Mouse (Mus musculus) ES-E14 (cell line): ENCODE measurements around the gene Serpina6. TPM values are rescaled to one million over a fixed set of nuclear protein-coding genes. Genes with fewer than 3 reads are reported as not detected.

Source experiments
- DNase-seq: peaks from one replicate; pipeline ENCODE4 v3.0.0-alpha.2; 2013; ENCODE audit warnings: low read depth, low spot score
- H3K27ac ChIP-seq: 2 replicates; pipeline ENCODE4 v1.5.1; 2012; ENCODE audit warnings: low read depth, mild to moderate bottlenecking, low read length, moderate library complexity, mixed read lengths; ENCODE audit not compliant: poor library complexity, insufficient read depth, severe bottlenecking
- H3K36me3 ChIP-seq: 2 replicates; pipeline ENCODE4 v1.6.1; 2012; ENCODE audit warnings: mild to moderate bottlenecking, low read length, moderate library complexity, mixed read lengths; ENCODE audit not compliant: control insufficient read depth, poor library complexity, insufficient read depth, severe bottlenecking
- H3K4me1 ChIP-seq, 2 experiments: fragments of 150-350 bp in 1 of 2; sonication (generic) in 1 of 2; 2 replicates each; pipeline ENCODE4 v1.6.1; 2012; ENCODE audit warnings: low read length in 2 of 2, mild to moderate bottlenecking in 1 of 2, mixed read lengths in 1 of 2; ENCODE audit not compliant: control insufficient read depth in 2 of 2, insufficient read depth in 2 of 2, poor library complexity in 1 of 2
- H3K4me3 ChIP-seq, 2 experiments: fragments of 150-350 bp in 1 of 2; sonication (generic) in 1 of 2; 2 replicates each; pipeline ENCODE4 v1.5.1; 2012; ENCODE audit warnings: low read length in 2 of 2, low read depth in 1 of 2, mild to moderate bottlenecking in 1 of 2, mixed read lengths in 1 of 2; ENCODE audit not compliant: insufficient read depth in 1 of 2, poor library complexity in 1 of 2, severe bottlenecking in 1 of 2
- H3K9ac ChIP-seq: 2 replicates; pipeline ENCODE4 v1.6.1; 2012; ENCODE audit warnings: low read depth, mild to moderate bottlenecking, low read length, mixed read lengths; ENCODE audit not compliant: poor library complexity, insufficient read depth, severe bottlenecking
- H3K9me3 ChIP-seq: fragments of 150-350 bp; sonication (generic); 2 replicates; pipeline ENCODE4 v1.6.1; 2012; ENCODE audit warnings: low read depth, mild to moderate bottlenecking, low read length; ENCODE audit not compliant: control insufficient read depth, insufficient read depth
- CHD2 ChIP-seq: IDR thresholded peaks from 2 replicates; pipeline ENCODE4 v1.6.1; 2014; ENCODE audit warnings: mild to moderate bottlenecking, low read depth, low read length, inconsistent platforms
- HCFC1 ChIP-seq: IDR thresholded peaks from 2 replicates; pipeline ENCODE4 v1.6.1; 2012; ENCODE audit warnings: low read length, inconsistent platforms, borderline replicate concordance; ENCODE audit not compliant: insufficient read depth
- MAFK ChIP-seq: IDR thresholded peaks from 2 replicates; pipeline ENCODE4 v1.6.1; 2014; ENCODE audit warnings: mild to moderate bottlenecking, low read depth, low read length, inconsistent platforms; ENCODE audit not compliant: insufficient read depth
- ZC3H11A ChIP-seq: IDR thresholded peaks from 2 replicates; pipeline ENCODE4 v1.6.1; 2012; ENCODE audit warnings: low read depth, mild to moderate bottlenecking, inconsistent platforms, low read length, borderline replicate concordance
- ZNF384 ChIP-seq: IDR thresholded peaks from 2 replicates; pipeline ENCODE4 v1.6.1; 2012; ENCODE audit warnings: low read depth, low read length, inconsistent platforms
- in situ Hi-C, 2 experiments: fragments of 600-800 bp; cut with MboI; formaldehyde crosslinking; loops; one replicate each; pipeline ENCODE4 v1.15.1; 2025; ENCODE audit warnings: low sequenced_read_pairs in 2 of 2, inconsistent platforms in 1 of 2; ENCODE audit not compliant: unreplicated experiment in 2 of 2
- total RNA-seq: library from RNA; depleted of rRNA; stranded (reverse); fragments of 300-350 nt; gene quantifications from 2 replicates; pipeline ENCODE4 v1.2.3, GENCODE M21; 2012; rRNA removed

Serpina6 gene
- total RNA-seq, 1 experiment: not detected

DNA sequence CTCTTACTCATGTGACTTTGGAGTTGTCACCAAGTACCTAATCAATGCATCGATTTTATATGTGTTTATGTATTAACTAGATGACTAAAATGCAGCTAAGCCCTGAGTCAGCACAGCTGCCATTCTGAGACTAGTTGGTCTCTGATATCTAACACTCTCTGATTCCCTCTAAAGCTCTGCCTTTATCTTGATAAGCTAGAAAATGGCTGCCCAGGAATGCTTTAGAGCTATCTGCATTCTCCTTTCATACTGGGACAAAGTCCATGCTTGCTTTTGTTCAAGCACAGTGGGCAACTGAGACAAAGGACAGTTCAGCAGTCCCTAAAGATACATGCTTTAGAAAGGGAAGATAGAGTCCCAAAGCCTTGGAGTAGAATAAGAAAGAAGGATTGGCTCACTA, 41.9 kb downstream of the Serpina6 start:
- H3K4me1 ChIP-seq: no peaks in the 10 kb centered on the region; a peak in 1 of 4 replicates
- H3K36me3 ChIP-seq: no peaks in the 10 kb centered on the region
- H3K27ac ChIP-seq: no peak overlapping the region
- TF ChIP-seq HCFC1 (no peak), CHD2 (no peak), ZNF384 (no peak), ZC3H11A (no peak), MAFK (no peak)
- H3K9me3 ChIP-seq: no peaks in the 10 kb centered on the region
- no peak overlapping the region for H3K4me3 ChIP-seq
- no peak overlapping the region for H3K9ac ChIP-seq
- DNase-seq: no peak
- in situ Hi-C loops: no loop called here

DNA sequence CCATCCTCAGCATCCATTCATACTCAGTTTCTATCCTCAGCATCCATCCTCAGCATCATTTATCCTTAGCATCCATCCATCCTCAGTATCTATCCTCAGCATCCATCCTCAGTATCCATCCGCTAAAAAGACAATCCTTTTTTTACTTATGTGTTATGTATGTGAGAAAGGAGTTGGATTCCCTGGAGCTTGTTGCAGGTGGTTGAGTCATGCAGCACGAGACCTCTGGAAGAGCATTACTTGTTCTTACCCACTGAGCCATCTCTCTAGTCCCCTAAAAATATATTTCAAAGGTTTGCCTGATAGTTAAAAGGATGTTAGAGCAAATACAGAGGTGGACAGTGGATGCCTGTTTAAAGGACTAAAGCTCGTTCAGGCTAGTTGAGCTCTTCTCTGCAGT, 55.2 kb downstream of the Serpina6 start:
- Histone ChIP-seq H3K36me3 (no peaks in the 10 kb centered on the region), H3K9me3 (no peaks in the 10 kb centered on the region), H3K4me1 (peaks cover 0 to 4% of the 10 kb centered on the region in 2 experiments; a peak in 1 of 4 replicates), H3K27ac (no peak overlapping the region), H3K9ac (no peak overlapping the region), H3K4me3 (no peak overlapping the region)
- in situ Hi-C loops: no loop called here
- DNase-seq: no peak
- TF ChIP-seq HCFC1 (no peak), ZNF384 (no peak), MAFK (no peak), CHD2 (no peak), ZC3H11A (no peak)

DNA sequence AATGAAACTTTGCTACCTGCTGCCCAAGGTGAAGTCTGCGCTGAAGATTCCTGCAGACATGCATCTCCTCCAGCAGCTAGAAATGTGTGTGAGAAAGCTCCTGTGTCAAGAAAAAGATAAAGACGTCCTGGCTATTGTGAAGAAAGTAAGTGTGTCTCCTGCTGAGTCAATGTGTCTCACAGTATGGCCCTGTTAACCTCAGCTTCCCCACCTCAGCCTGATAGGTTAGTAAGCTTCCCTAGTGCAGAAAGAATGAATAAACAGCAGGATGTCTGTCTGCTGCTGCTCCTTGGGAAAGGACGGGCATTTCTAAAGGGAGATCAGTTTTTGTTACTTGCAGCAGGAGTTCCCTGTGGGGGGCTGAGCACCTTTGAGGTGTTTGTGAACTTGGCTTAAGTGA, 56.6 kb downstream of the Serpina6 start:
- Histone ChIP-seq H3K9ac (no peak overlapping the region), H3K4me3 (no peak overlapping the region), H3K36me3 (no peaks in the 10 kb centered on the region), H3K4me1 (peaks cover 0 to 4% of the 10 kb centered on the region in 2 experiments; a peak in 1 of 4 replicates), H3K9me3 (no peaks in the 10 kb centered on the region), H3K27ac (no peak overlapping the region)
- peak; percentile 19 for DNase-seq
- no peak for TF ChIP-seq CHD2
- in situ Hi-C loops: no loop called here

DNA sequence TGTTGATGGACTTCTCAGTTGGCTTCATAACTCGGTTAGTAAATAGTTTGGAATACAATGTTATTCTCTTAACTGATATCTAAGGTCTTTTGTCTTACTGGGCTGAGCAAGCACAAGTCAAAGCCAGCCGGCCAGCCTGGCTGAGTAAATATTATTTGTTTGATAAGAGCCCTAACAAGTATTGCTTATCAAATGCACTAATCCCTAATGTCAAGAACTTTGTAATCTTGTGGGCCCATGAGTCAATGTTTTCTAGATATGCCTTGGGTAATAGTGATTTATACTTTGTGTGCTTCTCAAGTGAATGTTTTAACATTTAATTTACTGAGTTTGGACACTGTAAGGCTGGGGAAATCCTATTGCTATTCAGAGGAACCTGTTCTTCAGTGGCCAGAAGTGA, 58.6 kb downstream of the Serpina6 start:
- in situ Hi-C loops: no loop called here
- H3K9ac ChIP-seq: no peak overlapping the region
- H3K27ac ChIP-seq: no peak overlapping the region
- H3K9me3 ChIP-seq: no peaks in the 10 kb centered on the region
- H3K4me1 ChIP-seq: peaks cover 0 to 4% of the 10 kb centered on the region in 2 experiments; a peak in 1 of 4 replicates
- H3K36me3 ChIP-seq: no peaks in the 10 kb centered on the region
- DNase-seq: no peak
- no peak for TF ChIP-seq ZC3H11A
- TF ChIP-seq HCFC1: no peak
- no peak for TF ChIP-seq ZNF384
- H3K4me3 ChIP-seq: no peak overlapping the region

Other genes starting within 250 kb of the Serpina6 start
- gene 9330161L09Rik, start 249.4 kb downstream of the Serpina6 start, total RNA-seq: 2.1 and 3.8 TPM in 2 replicates
- gene Ddx24, start 231.4 kb downstream of the Serpina6 start, total RNA-seq: 86.2 and 107 TPM in 2 replicates
- 0.48 and 2.1 TPM in 2 replicates for gene Ifi27, start 223.0 kb downstream of the Serpina6 start, total RNA-seq
- 0.63 and 2.1 TPM in 2 replicates for gene Ifi27l2a, start 213.5 kb downstream of the Serpina6 start, total RNA-seq
- gene Ifi27l2b, start 200.0 kb downstream of the Serpina6 start, total RNA-seq: 0.58 TPM in 1 of 2 replicates, not detected in the other
- 1.2 and 1.7 TPM in 2 replicates for gene Ppp4r4, start 124.9 kb downstream of the Serpina6 start, total RNA-seq
- not detected in 2 replicates for gene Serpina10, start 25.8 kb downstream of the Serpina6 start, total RNA-seq
- not detected in 2 replicates for gene Serpina16, start 18.9 kb upstream of the Serpina6 start, total RNA-seq
- gene Serpina1f, start 38.3 kb upstream of the Serpina6 start, total RNA-seq: not detected in 2 replicates
- gene Serpina1d, start 116.4 kb upstream of the Serpina6 start, total RNA-seq: not detected in 2 replicates
- not detected in 2 replicates for gene Serpina1b, start 173.2 kb upstream of the Serpina6 start, total RNA-seq
- not detected in 2 replicates for gene Serpina1a, start 206.3 kb upstream of the Serpina6 start, total RNA-seq
- gene Serpina1c, start 247.7 kb upstream of the Serpina6 start, total RNA-seq: not detected in 2 replicates